Mouse (Mus musculus) granulocyte monocyte progenitor cell, adult 5-6 weeks (primary cell): ENCODE measurements around the gene Taldo1. TPM values are rescaled to one million over a fixed set of nuclear protein-coding genes. Genes with fewer than 3 reads are reported as not detected.
A peak's percentile ranks its signal among the peaks of the same experiment; 100 is the strongest.

Experiments used
- ATAC-seq: replicated peaks from 2 replicates; pipeline ENCODE4 v1.8.0; 2016; ENCODE audit warnings: mild to moderate bottlenecking, moderate TSS enrichment, inconsistent platforms; ENCODE audit not compliant: poor library complexity, severe bottlenecking
- total RNA-seq, 2 experiments: library from RNA; stranded (forward) in 1 of 2; stranded (reverse) in 1 of 2; fragments of 200-712, 200-1000 nt in 1 of 2; fragments of >200 nt in 1 of 2; fragmentation: Nextera tagmentation in 1 of 2; gene quantifications; 2 replicates each; pipeline ENCODE4 v1.2.3; 2014 to 2017

The Taldo1 gene
- total RNA-seq (2014; fragmentation: Nextera tagmentation) (289 and 344 TPM in 2 replicates), total RNA-seq (2017) (559 and 668 TPM in 2 replicates)

DNA sequence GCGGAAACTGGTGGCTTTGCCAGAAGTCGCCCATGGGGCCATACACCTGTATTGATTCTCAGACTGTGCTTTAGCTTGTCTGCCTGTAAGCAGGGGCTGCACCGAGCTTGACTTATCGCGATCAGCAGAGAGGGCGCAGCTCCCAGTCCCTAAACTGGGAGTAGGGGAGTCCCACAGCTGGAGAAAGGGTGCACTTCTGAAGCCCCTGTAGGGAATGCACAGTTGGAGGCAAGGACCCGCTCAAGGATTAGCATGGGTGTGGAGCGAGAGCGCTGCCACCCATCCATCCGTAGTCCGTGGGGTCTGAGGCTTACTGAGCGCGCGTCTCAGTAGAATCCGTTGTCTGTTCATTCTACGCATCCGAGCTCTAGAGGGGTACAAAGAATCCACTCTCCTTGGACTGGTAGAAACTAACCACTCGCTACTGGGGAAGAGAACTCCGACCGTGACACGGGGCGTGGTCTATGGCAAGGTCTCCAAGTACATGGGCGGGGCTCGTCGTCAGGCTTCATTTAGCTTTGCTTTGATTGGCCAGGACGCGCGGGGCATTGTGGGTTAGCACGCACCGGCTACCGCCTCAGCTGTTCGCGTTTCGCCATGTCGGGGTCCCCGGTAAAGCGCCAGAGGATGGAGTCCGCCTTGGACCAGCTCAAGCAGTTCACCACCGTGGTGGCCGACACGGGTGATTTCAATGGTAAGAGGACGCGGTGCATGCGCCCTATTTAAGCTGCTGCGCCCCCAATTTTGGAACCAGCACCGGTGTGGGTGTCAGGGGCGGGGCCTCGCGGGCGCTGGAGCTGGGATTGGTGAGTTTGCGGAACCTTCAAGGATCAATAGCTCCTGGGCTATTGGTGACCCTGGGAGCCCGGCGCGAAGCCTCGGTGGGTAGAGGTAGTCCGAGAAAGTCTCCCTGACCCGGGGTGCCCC is at the start of gene Taldo1:
Gene Taldo1 (plus strand): TSS at position 575 of the 927 bp plus-strand sequence.
- ATAC-seq: peak; percentile 75

GRCm38 (mm10) chr7:141343230-141343629 is 48.8 kb upstream of the Taldo1 start:
- no peak for ATAC-seq

DNA sequence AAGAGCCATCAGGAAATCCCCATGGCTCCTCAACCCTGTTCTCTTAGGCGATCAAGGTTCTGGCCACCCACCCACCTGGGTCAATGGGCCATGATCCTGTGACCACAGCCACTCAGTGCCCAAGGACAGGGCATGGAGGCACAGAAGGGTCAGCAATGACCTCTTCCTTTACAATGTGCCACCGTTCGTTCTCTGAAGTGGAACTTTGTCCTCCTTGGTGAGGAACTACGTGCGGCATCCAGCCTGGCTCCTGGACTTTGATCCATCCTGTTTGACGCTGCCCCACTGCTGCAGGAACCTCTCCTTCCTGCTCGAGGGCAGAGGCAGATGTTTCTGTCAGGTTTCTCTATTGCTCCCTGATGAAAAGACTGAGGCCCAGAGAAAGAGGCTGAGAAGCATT is 48.3 kb upstream of the Taldo1 start:
- ATAC-seq: no peak

- no peak for ATAC-seq
Observed at GRCm38 (mm10) chr7:141344787-141345186, 47.2 kb upstream of the Taldo1 start.

- ATAC-seq: no peak
Observed at GRCm38 (mm10) chr7:141351061-141351460, 40.9 kb upstream of the Taldo1 start.

DNA sequence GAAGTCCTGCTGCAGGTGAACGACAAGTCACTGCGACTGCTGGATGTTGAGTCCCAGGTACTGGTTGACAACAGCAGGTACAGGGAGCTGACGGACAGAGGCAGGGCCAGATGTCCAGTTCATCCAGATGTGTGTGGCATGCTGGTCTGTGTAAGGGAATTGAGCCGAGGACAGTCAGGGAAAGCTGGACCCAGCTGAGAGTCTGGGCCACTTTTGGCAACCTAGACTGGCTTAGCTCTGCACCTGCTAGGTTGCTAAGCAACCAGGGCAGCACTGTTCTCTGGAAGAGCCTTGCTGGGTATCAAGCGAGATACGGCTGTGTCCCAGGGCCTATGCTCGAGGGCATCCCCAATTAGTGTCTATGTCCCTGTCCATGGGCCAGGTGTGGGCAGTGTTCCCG is 36.9 kb upstream of the Taldo1 start:
- no peak for ATAC-seq

- ATAC-seq: peak; percentile 41; the same call in 1 of the 2 replicates
Observed at GRCm38 (mm10) chr7:141355626-141356326, 36.2 kb upstream of the Taldo1 start.

- ATAC-seq: peak; percentile 38; the same call in 1 of the 2 replicates
Observed at GRCm38 (mm10) chr7:141356971-141357370, 35.0 kb upstream of the Taldo1 start.

DNA sequence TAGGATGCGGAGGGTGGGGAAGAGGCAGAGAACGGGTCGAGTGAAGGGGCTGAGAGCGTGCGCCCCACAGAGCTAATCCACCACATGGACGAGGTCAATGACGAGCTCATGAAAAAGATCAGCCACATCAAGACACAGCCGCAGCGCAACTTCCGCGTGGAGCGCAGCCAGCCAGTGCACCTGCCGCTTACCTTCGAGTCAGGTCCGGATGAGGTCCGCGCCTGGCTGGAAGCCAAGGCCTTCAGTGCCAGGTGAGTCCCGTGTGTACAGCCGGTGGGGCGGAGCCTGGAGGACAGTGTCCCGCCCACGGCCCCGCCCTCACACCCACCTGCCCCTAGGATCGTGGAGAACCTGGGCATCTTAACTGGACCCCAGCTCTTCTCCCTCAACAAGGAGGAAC is 30.5 kb upstream of the Taldo1 start:
- no peak for ATAC-seq

- peak; percentile 72 for ATAC-seq
Observed at GRCm38 (mm10) chr7:141363106-141363751, 28.8 kb upstream of the Taldo1 start.

GRCm38 (mm10) chr7:141363752-141364125 is 28.3 kb upstream of the Taldo1 start:
- ATAC-seq: no peak

GRCm38 (mm10) chr7:141364349-141365048 is 27.5 kb upstream of the Taldo1 start:
- ATAC-seq: no peak

- ATAC-seq: no peak
Observed at GRCm38 (mm10) chr7:141365049-141365445, 27.0 kb upstream of the Taldo1 start.

GRCm38 (mm10) chr7:141367358-141367757 is 24.6 kb upstream of the Taldo1 start:
- ATAC-seq: peak; percentile 15

DNA sequence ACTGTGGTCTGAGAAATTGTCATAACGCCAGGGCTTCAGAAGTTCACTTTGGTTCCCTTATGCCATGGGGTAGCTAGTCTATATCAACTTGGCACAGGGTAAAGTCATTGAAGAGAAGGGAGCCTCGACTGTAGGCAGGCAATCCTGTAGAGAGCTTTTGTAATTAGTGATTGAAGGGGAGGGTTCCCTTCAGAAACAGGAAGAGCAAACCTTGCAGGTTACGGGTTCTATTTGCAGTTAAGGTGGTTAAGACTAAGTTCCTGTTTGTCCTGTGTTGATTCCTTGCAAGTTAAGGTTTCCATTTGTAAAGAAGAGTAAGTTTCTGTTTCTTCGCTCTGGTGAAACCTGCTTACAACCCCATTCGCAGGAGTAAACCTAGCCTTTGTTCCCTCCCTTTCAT is 22.1 kb upstream of the Taldo1 start:
- ATAC-seq: peak; percentile 53

GRCm38 (mm10) chr7:141371942-141372595 is 19.9 kb upstream of the Taldo1 start:
- ATAC-seq: peak; percentile 84

DNA sequence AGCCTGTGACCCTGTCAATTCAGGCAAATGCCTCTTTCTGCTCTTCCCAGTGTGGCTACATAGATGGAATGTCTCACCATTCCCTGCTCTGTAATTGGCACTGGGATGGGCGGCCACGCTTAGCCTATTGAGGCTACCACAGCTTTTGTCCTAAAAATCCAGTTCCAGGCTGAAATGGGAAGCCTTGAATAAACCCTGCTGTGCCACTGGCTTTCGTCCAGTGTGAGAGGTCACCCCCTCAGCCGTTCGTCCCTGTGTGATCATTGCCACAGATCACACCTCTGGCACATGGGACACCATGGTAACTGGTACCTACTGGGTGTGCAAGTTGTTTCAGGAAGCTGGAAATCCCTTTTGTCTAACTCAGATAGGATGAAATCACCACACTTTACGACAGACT is 18.4 kb upstream of the Taldo1 start:
- no peak for ATAC-seq

- no peak for ATAC-seq
Observed at GRCm38 (mm10) chr7:141374399-141374798, 17.6 kb upstream of the Taldo1 start.

GRCm38 (mm10) chr7:141379584-141379983 is 12.4 kb upstream of the Taldo1 start:
- ATAC-seq: peak; percentile 90
